Mouse (Mus musculus) olfactory bulb, adult 2 months (tissue): ENCODE data around the gene Tmem161a.

Experiments used
- CTCF ChIP-seq: fragments of 200-500 bp; IDR thresholded peaks from 2 replicates; pipeline ENCODE4 v1.5.1; 2012; ENCODE audit warnings: low read depth, mild to moderate bottlenecking, low read length, moderate library complexity; ENCODE audit not compliant: insufficient read depth
- POLR2A ChIP-seq: fragments of 200-500 bp; IDR thresholded peaks from 2 replicates; pipeline ENCODE4 v1.6.1; 2012; ENCODE audit warnings: mild to moderate bottlenecking, low read depth, low read length, moderate library complexity; ENCODE audit not compliant: insufficient read depth

GRCm38 (mm10) chr8:70159211-70159610, 12.9 kb upstream of the Tmem161a start:
- TF ChIP-seq CTCF = no peak
- no peak for TF ChIP-seq POLR2A
